Mouse (Mus musculus): ENCODE results near the gene Noc2l.

GRCm38 (mm10) chr4:156188811-156189323 lies 46.9 kb upstream of the Noc2l start:
- no peak for TF ChIP-seq E2F4 (IDR thresholded peaks at IDR 0.05; ENCODE audit: insufficient read depth)
- TF ChIP-seq POLR2A (IDR thresholded peaks at IDR 0.05; ENCODE audit: insufficient read length, low read depth): no peak
